Mouse (Mus musculus): Measurements from ENCODE around the gene Ms4a6b. TPM values are rescaled to one million over a fixed set of nuclear protein-coding genes. Genes with fewer than 3 reads are reported as not detected.
"Not testable (repeated sequence)": the region's sequence is repeated elsewhere in the genome, so short reads cannot be mapped to it uniquely, and the experiment has no call there.

Ms4a6b gene
- polyA plus RNA-seq, 1 experiment = 1.2 TPM

GRCm38 (mm10) chr19:11500796-11501195 lies 15.5 kb upstream of the Ms4a6b start:
- no peak overlapping the region for H3K4me3 ChIP-seq (ENCODE audit: control insufficient read depth, low read depth, low read length)
- H3K27ac ChIP-seq (ENCODE audit: control insufficient read depth, insufficient read depth, low read depth, low read length) = no peak overlapping the region
- no peak for TF ChIP-seq CTCF (IDR thresholded peaks at IDR 0.05; ENCODE audit: control insufficient read depth, insufficient read depth, insufficient replicate concordance, low read depth, low read length)
- no peaks in the 10 kb centered on the region for H3K27me3 ChIP-seq (ENCODE audit: control insufficient read depth, insufficient read depth, low read length)
- H3K4me1 ChIP-seq (ENCODE audit: control insufficient read depth, insufficient read depth, low read length) = no peaks in the 10 kb centered on the region
- H3K36me3 ChIP-seq (ENCODE audit: control insufficient read depth, insufficient read depth, low read length) = no peaks in the 10 kb centered on the region

GRCm38 (mm10) chr19:11501326-11501725 lies 15.0 kb upstream of the Ms4a6b start:
- H3K4me3 ChIP-seq (ENCODE audit: control insufficient read depth, low read depth, low read length) = no peak overlapping the region
- H3K27me3 ChIP-seq (ENCODE audit: control insufficient read depth, insufficient read depth, low read length) = no peaks in the 10 kb centered on the region
- no peaks in the 10 kb centered on the region for H3K36me3 ChIP-seq (ENCODE audit: control insufficient read depth, insufficient read depth, low read length)
- H3K4me1 ChIP-seq (ENCODE audit: control insufficient read depth, insufficient read depth, low read length) = no peaks in the 10 kb centered on the region
- H3K27ac ChIP-seq (ENCODE audit: control insufficient read depth, insufficient read depth, low read depth, low read length) = no peak overlapping the region
- TF ChIP-seq CTCF (IDR thresholded peaks at IDR 0.05; ENCODE audit: control insufficient read depth, insufficient read depth, insufficient replicate concordance, low read depth, low read length) (no peak), POLR2A (IDR thresholded peaks at IDR 0.05; ENCODE audit: control insufficient read depth, low read depth, low read length) (no peak)

GRCm38 (mm10) chr19:11504857-11505256 lies 11.5 kb upstream of the Ms4a6b start:
- no peaks in the 10 kb centered on the region for H3K36me3 ChIP-seq (ENCODE audit: control insufficient read depth, insufficient read depth, low read length)
- no peaks in the 10 kb centered on the region for H3K27me3 ChIP-seq (ENCODE audit: control insufficient read depth, insufficient read depth, low read length)
- no peak overlapping the region for H3K27ac ChIP-seq (ENCODE audit: control insufficient read depth, insufficient read depth, low read depth, low read length)
- H3K4me1 ChIP-seq (ENCODE audit: control insufficient read depth, insufficient read depth, low read length) = no peaks in the 10 kb centered on the region
- TF ChIP-seq CTCF (IDR thresholded peaks at IDR 0.05; ENCODE audit: control insufficient read depth, insufficient read depth, insufficient replicate concordance, low read depth, low read length) (no peak), POLR2A (IDR thresholded peaks at IDR 0.05; ENCODE audit: control insufficient read depth, low read depth, low read length) (no peak)
- H3K4me3 ChIP-seq (ENCODE audit: control insufficient read depth, low read depth, low read length) = no peak overlapping the region

GRCm38 (mm10) chr19:11513458-11513857 lies 2.9 kb upstream of the Ms4a6b start:
- no peaks in the 10 kb centered on the region for H3K36me3 ChIP-seq (ENCODE audit: control insufficient read depth, insufficient read depth, low read length)
- no peaks in the 10 kb centered on the region for H3K4me1 ChIP-seq (ENCODE audit: control insufficient read depth, insufficient read depth, low read length)
- H3K27me3 ChIP-seq (ENCODE audit: control insufficient read depth, insufficient read depth, low read length) = no peaks in the 10 kb centered on the region
- no peak overlapping the region for H3K27ac ChIP-seq (ENCODE audit: control insufficient read depth, insufficient read depth, low read depth, low read length)
- TF ChIP-seq POLR2A (IDR thresholded peaks at IDR 0.05; ENCODE audit: control insufficient read depth, low read depth, low read length) = no peak
- no peak for TF ChIP-seq CTCF (IDR thresholded peaks at IDR 0.05; ENCODE audit: control insufficient read depth, insufficient read depth, insufficient replicate concordance, low read depth, low read length)
- no peak overlapping the region for H3K4me3 ChIP-seq (ENCODE audit: control insufficient read depth, low read depth, low read length)

GRCm38 (mm10) chr19:11516845-11517244 lies 533 bp downstream of the Ms4a6b start:
- no peaks in the 10 kb centered on the region for H3K4me1 ChIP-seq (ENCODE audit: control insufficient read depth, insufficient read depth, low read length)
- no peak for TF ChIP-seq POLR2A (IDR thresholded peaks at IDR 0.05; ENCODE audit: control insufficient read depth, low read depth, low read length)

GRCm38 (mm10) chr19:11517373-11517772 lies 1.1 kb downstream of the Ms4a6b start:
- H3K4me1 ChIP-seq (ENCODE audit: control insufficient read depth, insufficient read depth, low read length); H3K4me3 ChIP-seq (ENCODE audit: control insufficient read depth, low read depth, low read length); H3K27me3 ChIP-seq (ENCODE audit: control insufficient read depth, insufficient read depth, low read length); H3K36me3 ChIP-seq (ENCODE audit: control insufficient read depth, insufficient read depth, low read length); H3K27ac ChIP-seq (ENCODE audit: control insufficient read depth, insufficient read depth, low read depth, low read length): not testable (repeated sequence)

More at GRCm38 (mm10) chr19:11516845-11517244, 533 bp downstream of the Ms4a6b start:
- no peak overlapping the region for H3K4me3 ChIP-seq (ENCODE audit: control insufficient read depth, low read depth, low read length)
- no peak overlapping the region for H3K27ac ChIP-seq (ENCODE audit: control insufficient read depth, insufficient read depth, low read depth, low read length)
- no peaks in the 10 kb centered on the region for H3K36me3 ChIP-seq (ENCODE audit: control insufficient read depth, insufficient read depth, low read length)
- H3K27me3 ChIP-seq (ENCODE audit: control insufficient read depth, insufficient read depth, low read length) = no peaks in the 10 kb centered on the region

GRCm38 (mm10) chr19:11518356-11518755 lies 2.0 kb downstream of the Ms4a6b start:
- H3K4me3 ChIP-seq (ENCODE audit: control insufficient read depth, low read depth, low read length); H3K4me1 ChIP-seq (ENCODE audit: control insufficient read depth, insufficient read depth, low read length); H3K27ac ChIP-seq (ENCODE audit: control insufficient read depth, insufficient read depth, low read depth, low read length); H3K36me3 ChIP-seq (ENCODE audit: control insufficient read depth, insufficient read depth, low read length); H3K27me3 ChIP-seq (ENCODE audit: control insufficient read depth, insufficient read depth, low read length): not testable (repeated sequence)

GRCm38 (mm10) chr19:11520146-11520545 lies 3.8 kb downstream of the Ms4a6b start:
- Histone ChIP-seq H3K27me3 (ENCODE audit: control insufficient read depth, insufficient read depth, low read length) (no peaks in the 10 kb centered on the region), H3K4me3 (ENCODE audit: control insufficient read depth, low read depth, low read length) (no peak overlapping the region), H3K4me1 (ENCODE audit: control insufficient read depth, insufficient read depth, low read length) (no peaks in the 10 kb centered on the region), H3K27ac (ENCODE audit: control insufficient read depth, insufficient read depth, low read depth, low read length) (no peak overlapping the region), H3K36me3 (ENCODE audit: control insufficient read depth, insufficient read depth, low read length) (no peaks in the 10 kb centered on the region)
- TF ChIP-seq POLR2A (IDR thresholded peaks at IDR 0.05; ENCODE audit: control insufficient read depth, low read depth, low read length) (no peak), CTCF (IDR thresholded peaks at IDR 0.05; ENCODE audit: control insufficient read depth, insufficient read depth, insufficient replicate concordance, low read depth, low read length) (no peak)

Measured in testis, adult 2 months (tissue).